8 mouse cellular contexts compared by ENCODE assay signal in genomic region chr1:55008313-55008712, GRCm38 (mm10). TPM values are rescaled to one million over a fixed set of nuclear protein-coding genes. Genes with fewer than 3 reads are reported as not detected.
DNase-seq lines count a peak whose midpoint lies in the region; ATAC-seq and TF ChIP-seq lines count a peak whose summit lies in the region.
"Not testable (repeated sequence)": the region's sequence is repeated elsewhere in the genome, so short reads cannot be mapped to it uniquely, and the experiment has no call there.

No protein-coding gene starts in this region.

- TF ChIP-seq EP300 in liver, postnatal 0 days (IDR thresholded peaks at IDR 0.05; ENCODE audit: low read depth); stomach, postnatal 0 days (optimal IDR thresholded peaks at IDR 0.05): not testable (repeated sequence)

- in situ Hi-C loops in Patski (cut with MboI; ENCODE audit: low pct_unique_long_range_greater_than_20kb): not testable (repeated sequence)

- not testable (repeated sequence) for H3K4me3 ChIP-seq in hindbrain, postnatal 0 days (ENCODE audit: low read length); liver, postnatal 0 days (ENCODE audit: low read depth, low read length); stomach, postnatal 0 days (ENCODE audit: low read depth, low read length)

- TF ChIP-seq CTCF in Patski (IDR thresholded peaks at IDR 0.05): peak; percentile 61
- TF ChIP-seq CTCF in hindbrain, postnatal 0 days (IDR thresholded peaks at IDR 0.05; ENCODE audit: low read depth): peak; percentile 11; the same call in 1 of the 2 replicates
- TF ChIP-seq CTCF in liver, postnatal 0 days (IDR thresholded peaks at IDR 0.05; ENCODE audit: low read depth): peak; percentile 37
- TF ChIP-seq CTCF in stomach, postnatal 0 days (IDR thresholded peaks at IDR 0.05; ENCODE audit: low read depth): peak; percentile 40; the same call in 1 of the 2 replicates

- not testable (repeated sequence) for H3K9ac ChIP-seq in hindbrain, postnatal 0 days (replicated peaks; ENCODE audit: low read length); liver, postnatal 0 days (replicated peaks); stomach, postnatal 0 days (ENCODE audit: low read length)

- peak; percentile 32 for ATAC-seq in CD4-positive, CD25-positive, alpha-beta regulatory T cell, adult 4 months
- ATAC-seq in Patski; hindbrain, postnatal 0 days; liver, postnatal 0 days; stomach, postnatal 0 days (ENCODE audit: low FRiP score, low TSS enrichment): not testable (repeated sequence)

- POLR2A ChIA-PET in Patski (lab: Charles Lee): not testable (repeated sequence)

- not testable (repeated sequence) for H3K4me2 ChIP-seq in hindbrain, postnatal 0 days (ENCODE audit: low read depth, low read length); liver, postnatal 0 days (ENCODE audit: low read depth, low read length); stomach, postnatal 0 days (replicated peaks; ENCODE audit: low read depth)

- WGBS in hindbrain, postnatal 0 days: 89% methylated on average over 2 of the region's 2 CpGs
- 80% methylated on average over 2 of the region's 2 CpGs for WGBS in liver, postnatal 0 days (ENCODE audit: insufficient replicate concordance)
- 90% methylated on average over 2 of the region's 2 CpGs for WGBS in stomach, postnatal 0 days

- peak; percentile 41 for DNase-seq in 416B (ENCODE audit: low read depth)
- DNase-seq in Patski (ENCODE audit: low read depth, low spot score); hindbrain, postnatal 0 days (ENCODE audit: low spot score); liver, postnatal 0 days; stomach, postnatal 0 days (ENCODE audit: low spot score): not testable (repeated sequence)
- peak; percentile 11 to 21 for DNase-seq in cerebellum, postnatal 10 days
- peak; percentile 51 for DNase-seq in thymus, postnatal 4 days

- H3K9me3 ChIP-seq in hindbrain, postnatal 0 days (ENCODE audit: low read length); liver, postnatal 0 days (ENCODE audit: low read length); stomach, postnatal 0 days (ENCODE audit: control insufficient read depth, low read length): not testable (repeated sequence)

- CTCF ChIA-PET in Patski (lab: Charles Lee): interaction anchor here (0.8 to 2.9 kb wide), 3 partner anchors 11 to 156 kb away, joined by 3 to 10 read pairs (median 4); no protein-coding TSS in a partner anchor

- peaks cover 46% of the 10 kb centered on the region for H3K36me3 ChIP-seq in hindbrain, postnatal 0 days (ENCODE audit: insufficient read depth, low read length)
- peaks cover 78% of the 10 kb centered on the region for H3K36me3 ChIP-seq in liver, postnatal 0 days (replicated peaks; ENCODE audit: insufficient read depth, low read length)
- H3K36me3 ChIP-seq in stomach, postnatal 0 days (ENCODE audit: control insufficient read depth, insufficient read depth, low read length): peaks cover 17% of the 10 kb centered on the region

- H3K4me1 ChIP-seq in hindbrain, postnatal 0 days (ENCODE audit: insufficient read depth, low read length); liver, postnatal 0 days (ENCODE audit: insufficient read depth); stomach, postnatal 0 days (replicated peaks; ENCODE audit: control insufficient read depth, insufficient read depth): not testable (repeated sequence)

- not testable (repeated sequence) for H3K27ac ChIP-seq in hindbrain, postnatal 0 days; liver, postnatal 0 days (ENCODE audit: low read depth); stomach, postnatal 0 days (replicated peaks)

- not testable (repeated sequence) for H3K27me3 ChIP-seq in Patski; hindbrain, postnatal 0 days (ENCODE audit: insufficient read depth, low read length); liver, postnatal 0 days (ENCODE audit: insufficient read depth, low read length); stomach, postnatal 0 days (ENCODE audit: control insufficient read depth, insufficient read depth, low read length)

RNA-seq across cellular contexts. Expression of gene Sf3b1, which starts 19.0 kb away (rescaled TPM):
- 100 to 1,000 TPM; 411 to 495 TPM for polyA plus RNA-seq in CD4-positive, CD25-positive, alpha-beta regulatory T cell, adult 4 months (2017; shearing (Covaris generic))
- 147 TPM for polyA plus RNA-seq in Patski (2021)
- total RNA-seq in hindbrain, postnatal 0 days (2014; rRNA removed): 141 and 306 TPM in 2 replicates
- 261 and 279 TPM in 2 replicates for polyA plus RNA-seq in hindbrain, postnatal 0 days (2015; fragmentation: Nextera tagmentation; extraction: Ambion mirVana)
- polyA plus RNA-seq in liver, postnatal 0 days (2015; fragmentation: Nextera tagmentation; extraction: Ambion mirVana): 101 and 117 TPM in 2 replicates
- 153 TPM in 2 replicates for polyA plus RNA-seq in stomach, postnatal 0 days (2015; fragmentation: Nextera tagmentation; extraction: Ambion mirVana)

RNA-seq across cellular contexts. Expression of gene Coq10b, which starts 44.3 kb away (rescaled TPM):
- 10 to 100 TPM; 14.8 to 18.2 TPM for polyA plus RNA-seq in CD4-positive, CD25-positive, alpha-beta regulatory T cell, adult 4 months (2017; shearing (Covaris generic))
- 43.5 TPM for polyA plus RNA-seq in Patski (2021)
- total RNA-seq in hindbrain, postnatal 0 days (2014; rRNA removed): 12.3 and 15.1 TPM in 2 replicates
- 23.3 and 23.7 TPM in 2 replicates for polyA plus RNA-seq in hindbrain, postnatal 0 days (2015; fragmentation: Nextera tagmentation; extraction: Ambion mirVana)
- polyA plus RNA-seq in liver, postnatal 0 days (2015; fragmentation: Nextera tagmentation; extraction: Ambion mirVana): 20.6 and 24.4 TPM in 2 replicates
- polyA plus RNA-seq in stomach, postnatal 0 days (2015; fragmentation: Nextera tagmentation; extraction: Ambion mirVana): 31.4 and 36.2 TPM in 2 replicates

Comparison
In these comparisons a context has a peak if more than half of its experiments do, and no peak if none do; other contexts are left out.
1. CTCF ChIP-seq: peak in every context shown above with its lines; median percentile 61 in Patski; 40 in stomach, postnatal 0 days; 37 in liver, postnatal 0 days; 11 in hindbrain, postnatal 0 days.